Mouse (Mus musculus): ENCODE results near the gene Syne4.

The Syne4 gene

DNA sequence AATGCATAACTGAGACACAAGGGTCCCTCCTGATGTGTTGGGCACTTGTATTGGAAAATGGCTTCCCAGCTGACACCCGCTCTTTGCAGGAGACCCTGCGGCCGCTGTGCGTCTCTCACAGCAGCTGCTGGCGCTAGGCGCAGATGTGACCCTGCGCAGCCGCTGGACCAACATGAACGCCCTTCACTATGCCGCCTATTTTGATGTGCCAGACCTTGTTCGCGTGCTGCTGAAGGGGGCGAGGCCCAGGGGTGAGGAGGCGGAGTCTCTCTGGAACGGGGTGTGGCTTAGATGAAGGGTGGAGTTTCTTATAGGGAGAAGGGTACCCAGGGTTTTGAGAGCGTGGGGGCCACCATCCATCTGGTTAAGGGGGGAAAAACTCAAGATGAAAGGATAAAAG is 17.3 kb upstream of the Syne4 start:
- no peak for DNase-seq

GRCm38 (mm10) chr7:30300914-30301313 is 13.7 kb upstream of the Syne4 start:
- DNase-seq: no peak

DNA sequence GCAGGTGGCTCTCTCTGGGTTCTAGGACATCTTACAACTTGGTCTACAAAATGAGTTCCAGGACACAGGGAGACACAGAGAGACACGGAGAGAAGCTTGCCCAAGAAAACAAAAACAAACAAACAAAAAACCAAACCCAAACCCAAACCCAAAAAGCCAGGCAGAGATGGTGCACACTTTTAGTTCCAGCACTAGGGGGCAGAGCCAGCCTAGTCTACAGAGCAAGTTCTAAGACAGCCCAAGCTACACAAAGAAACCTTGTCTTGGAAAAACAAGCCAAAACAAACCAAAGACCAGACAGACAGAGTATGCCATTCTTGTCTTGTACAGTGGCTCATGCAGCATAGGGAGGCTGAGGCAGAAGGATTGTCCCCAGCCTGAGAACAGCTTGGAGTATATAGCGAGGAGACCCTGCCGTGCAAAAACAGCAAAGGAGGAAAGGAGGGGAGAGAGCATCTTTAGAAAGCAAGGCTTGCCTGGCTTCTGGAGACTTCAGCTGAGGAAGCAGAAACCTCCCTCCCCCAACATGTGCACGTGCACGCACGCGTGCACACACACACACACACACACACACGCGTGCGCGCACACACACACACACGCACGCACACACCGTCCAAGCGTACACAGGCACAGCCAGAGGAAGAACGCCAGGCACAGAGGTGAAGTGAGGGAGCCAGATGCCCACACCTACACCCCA is 8.4 kb upstream of the Syne4 start:
- no peak for DNase-seq

DNA sequence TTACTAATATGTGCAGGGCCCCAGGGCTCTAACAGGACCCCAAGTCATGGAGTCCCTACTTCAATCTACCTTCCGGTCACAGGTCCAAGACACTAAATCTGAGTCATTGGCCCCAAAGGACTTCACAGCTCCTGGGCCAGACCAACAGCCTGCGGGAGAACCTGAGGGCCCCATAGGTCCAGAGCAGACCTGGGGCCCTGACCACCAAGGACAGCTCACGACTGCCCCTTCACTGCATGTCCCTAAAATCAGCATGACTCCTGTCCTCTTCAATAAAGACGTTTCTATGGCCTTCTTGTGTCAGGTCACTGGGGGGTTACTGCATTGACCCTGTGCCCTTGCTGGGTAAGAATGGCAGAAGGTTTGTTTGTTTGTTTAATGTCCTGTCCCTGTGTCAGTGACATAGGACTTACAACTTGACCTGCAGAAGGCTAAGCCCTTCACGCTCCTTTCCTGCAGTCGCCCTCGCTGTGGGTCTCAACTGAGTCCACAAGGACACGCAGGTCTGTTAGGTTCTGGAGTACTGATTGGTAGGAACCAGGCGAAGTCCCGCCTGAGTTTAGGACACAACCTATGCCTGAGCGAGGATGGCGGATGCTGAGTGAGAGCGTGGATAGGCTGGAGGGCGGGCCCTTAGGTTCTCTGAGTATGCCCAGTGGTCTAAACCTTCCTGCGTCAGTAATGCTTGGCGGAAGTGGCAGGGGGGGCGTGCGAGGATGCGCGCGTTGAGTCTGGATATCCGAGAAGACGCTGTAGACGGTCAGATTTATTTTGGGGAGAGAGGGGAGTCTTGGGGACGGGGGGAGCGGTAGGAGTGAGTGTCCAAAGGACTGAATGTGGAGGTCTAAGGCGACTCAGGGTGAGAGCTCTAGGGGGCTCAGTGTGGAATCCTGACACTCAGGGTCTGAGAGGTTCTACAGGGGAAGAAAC is 6.3 kb upstream of the Syne4 start, which contains the start of gene Alkbh6:
Gene Alkbh6 (plus strand): TSS at position 642 of the 930 bp plus-strand sequence.
- DNase-seq: peak; percentile 97

DNA sequence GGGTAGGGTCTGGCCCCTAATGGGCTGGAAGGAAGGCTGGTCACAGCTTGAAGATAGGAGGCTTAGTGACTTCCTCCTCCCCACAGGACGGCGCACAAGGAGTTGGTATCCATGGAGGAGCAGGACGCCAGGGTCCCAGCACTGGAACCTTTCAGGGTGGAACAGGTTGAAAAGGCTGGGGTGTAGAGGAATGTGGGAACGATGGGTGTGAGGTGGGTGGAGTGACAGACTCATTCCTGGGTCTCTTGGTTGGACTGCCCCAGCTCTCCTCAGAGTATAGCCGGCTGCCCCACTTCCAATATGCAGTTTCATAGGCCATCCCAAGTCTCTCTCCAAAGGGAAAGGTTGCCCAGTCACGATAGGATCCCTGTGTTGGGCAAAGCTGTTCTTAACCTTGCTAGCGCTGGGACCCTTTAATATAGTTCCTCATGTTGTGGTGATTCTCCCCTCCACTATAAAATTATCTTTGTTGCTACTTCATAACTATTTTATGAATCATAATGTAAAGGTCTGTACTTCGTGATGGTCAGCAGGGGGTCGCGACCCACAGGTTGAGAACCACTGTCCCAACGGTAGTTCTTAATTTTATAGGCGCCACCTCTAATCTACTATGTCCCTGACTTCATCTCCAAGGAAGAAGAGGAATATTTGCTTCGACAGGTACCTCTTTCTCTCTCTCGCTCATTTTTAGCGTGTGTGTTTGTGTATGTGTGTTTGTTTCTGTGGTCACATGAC is 5.0 kb upstream of the Syne4 start:
- no peak for DNase-seq

- no peak for DNase-seq
Measured at GRCm38 (mm10) chr7:30310136-30310535, 4.5 kb upstream of the Syne4 start.

DNA sequence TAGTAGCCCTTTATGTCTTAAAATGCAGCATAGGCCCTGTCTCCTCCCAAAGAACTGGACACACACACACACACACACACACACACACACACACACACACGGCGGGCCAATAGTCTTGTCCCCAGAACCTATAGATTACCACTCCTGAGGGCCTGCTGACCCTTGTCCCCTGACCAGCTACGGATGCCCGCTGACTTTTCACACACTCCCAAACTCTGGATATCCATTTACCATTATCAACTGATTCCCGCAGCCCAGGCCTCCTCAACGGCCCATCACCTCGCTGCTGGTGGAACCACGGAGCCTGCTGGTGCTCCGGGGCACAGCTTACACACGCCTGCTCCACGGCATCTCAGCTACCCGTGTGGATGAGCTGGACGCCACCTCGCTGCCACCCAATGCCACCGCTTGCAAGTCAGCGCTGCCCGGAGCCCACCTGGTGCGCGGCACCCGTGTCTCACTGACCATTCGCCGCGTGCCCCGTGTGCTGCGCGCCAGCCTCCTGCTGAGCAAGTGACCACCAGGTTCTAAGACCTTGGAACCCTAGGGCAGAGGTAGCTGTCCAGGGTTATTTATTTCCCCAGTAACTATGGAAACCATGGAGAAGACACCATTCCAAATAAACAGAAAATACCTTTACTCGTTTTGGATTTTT is 814 bp upstream of the Syne4 start:
- DNase-seq: peak; percentile 77

DNA sequence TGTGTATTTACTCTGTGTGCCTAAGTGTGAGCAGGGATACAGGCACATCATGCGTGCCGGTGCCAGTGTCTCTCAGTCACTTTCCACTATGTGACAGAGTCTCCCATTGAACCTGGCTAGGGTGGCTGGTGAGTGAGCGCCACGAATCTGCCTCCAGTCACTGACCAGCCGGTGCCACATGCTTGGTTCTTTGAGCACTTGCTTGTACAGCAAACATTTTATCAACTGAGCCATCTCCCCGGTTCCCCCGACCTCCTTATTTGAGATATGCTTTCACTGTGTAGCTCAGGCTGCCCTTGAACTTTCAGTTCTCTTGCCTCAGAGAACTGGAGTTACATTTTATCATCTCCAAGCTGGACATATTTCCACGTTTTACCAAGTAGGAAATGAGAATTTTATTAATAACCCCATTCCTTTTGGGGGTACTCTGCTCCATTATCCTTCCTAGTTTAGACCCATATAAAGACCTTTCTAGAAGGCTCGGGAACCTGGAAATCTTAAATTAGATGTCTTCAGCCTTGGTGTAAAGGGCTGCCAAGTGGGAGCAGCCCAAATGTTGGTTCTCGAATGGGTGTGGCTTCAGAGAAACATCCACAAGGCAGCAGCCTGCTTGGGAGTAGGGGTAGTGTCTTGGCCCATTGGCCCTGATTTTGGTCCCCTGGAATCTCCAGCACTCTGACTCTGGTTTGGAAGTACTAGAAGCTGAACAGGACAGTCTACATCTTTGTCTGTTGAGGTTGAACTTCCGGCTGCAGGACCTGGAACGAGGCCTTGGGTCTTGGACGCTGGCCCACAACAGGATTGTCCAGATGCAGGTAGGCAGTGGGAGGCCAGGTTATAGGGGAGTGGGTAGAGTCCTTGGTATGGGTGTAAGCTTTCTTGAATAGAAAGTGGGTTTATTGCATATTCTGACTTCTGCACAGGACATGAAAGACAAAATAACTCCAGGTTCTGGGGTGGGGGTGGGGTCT is 1.2 kb downstream of the Syne4 start:
- no peak for DNase-seq

DNA sequence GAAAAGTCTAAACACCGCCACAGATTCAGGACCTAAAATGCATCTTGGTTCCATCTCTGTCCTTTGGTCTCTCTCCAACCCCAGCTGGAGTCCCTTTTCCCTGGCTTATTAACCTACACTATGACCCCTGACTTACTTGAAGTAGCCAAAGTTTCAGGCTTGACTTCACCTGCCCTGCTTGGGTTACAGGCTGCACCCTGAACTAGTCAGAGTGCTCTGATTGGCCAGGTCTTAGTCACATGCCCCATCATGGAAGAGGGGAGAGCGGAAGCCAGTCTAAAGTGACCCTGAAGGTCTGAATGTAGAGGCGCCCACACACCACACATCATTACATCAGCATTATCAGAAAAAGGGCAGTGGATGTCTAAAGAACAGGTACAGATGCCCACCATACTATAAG is 3.5 kb downstream of the Syne4 start:
- no peak for DNase-seq

GRCm38 (mm10) chr7:30320946-30321345 is 6.3 kb downstream of the Syne4 start:
- DNase-seq: no peak

- DNase-seq: peak; percentile 87
Measured at GRCm38 (mm10) chr7:30321539-30322284, 7.1 kb downstream of the Syne4 start, which contains the start of gene E130208F15Rik. TSS of gene E130208F15Rik (plus strand) at chr7:30321740.

GRCm38 (mm10) chr7:30322285-30322667 is 7.7 kb downstream of the Syne4 start:
- peak; percentile 99 for DNase-seq

- DNase-seq: no peak
Measured at GRCm38 (mm10) chr7:30322865-30323264, 8.3 kb downstream of the Syne4 start.

- no peak for DNase-seq
Measured at GRCm38 (mm10) chr7:30323795-30324194, 9.2 kb downstream of the Syne4 start, which contains the start of gene Sdhaf1. TSS of gene Sdhaf1 (minus strand) at chr7:30323895.

- DNase-seq: no peak
Measured at GRCm38 (mm10) chr7:30324300-30324944, 9.8 kb downstream of the Syne4 start.

GRCm38 (mm10) chr7:30325364-30325763 is 10.8 kb downstream of the Syne4 start:
- no peak for DNase-seq

- DNase-seq: no peak
Measured at GRCm38 (mm10) chr7:30326427-30326826, 11.8 kb downstream of the Syne4 start.

- peak; percentile 73 for DNase-seq
Measured at GRCm38 (mm10) chr7:30327140-30327539, 12.5 kb downstream of the Syne4 start.

DNA sequence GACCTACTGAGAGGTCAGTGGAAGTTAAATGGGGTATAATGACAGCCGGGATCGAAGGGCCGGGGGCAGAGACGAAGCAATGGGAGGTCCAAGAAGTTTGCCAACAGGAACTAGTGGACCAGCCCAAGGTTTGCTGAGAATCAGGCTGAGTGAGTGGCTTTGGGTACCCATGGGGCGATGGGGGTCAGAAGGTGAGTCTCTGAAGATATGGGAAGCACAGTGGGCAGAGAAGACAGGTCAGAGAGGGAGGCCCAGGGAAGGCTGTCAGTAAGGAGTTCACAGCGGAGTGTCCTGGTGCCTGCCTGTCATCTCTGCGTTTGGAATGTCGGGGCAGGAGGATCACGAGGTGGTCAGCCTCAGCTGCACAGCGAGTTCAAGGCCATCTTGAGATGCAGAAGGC is 13.8 kb downstream of the Syne4 start:
- no peak for DNase-seq

- DNase-seq: peak; percentile 83
Measured at GRCm38 (mm10) chr7:30331887-30332286, 17.3 kb downstream of the Syne4 start.

All from kidney, postnatal 14 days (tissue).